Mouse (Mus musculus) kidney, embryonic 15.5 days (tissue): ENCODE measurements around the gene Gm13040. TPM values are rescaled to one million over a fixed set of nuclear protein-coding genes. Genes with fewer than 3 reads are reported as not detected.
"Not testable (repeated sequence)": the region's sequence is repeated elsewhere in the genome, so short reads cannot be mapped to it uniquely, and the experiment has no call there.

Experiments used
- ATAC-seq: fragments of 200-750 bp; cut with Nextera tagmentation; replicated peaks from 2 replicates; pipeline ENCODE4 v1.8.0; 2017; ENCODE audit warnings: moderate TSS enrichment; ENCODE audit not compliant: low FRiP score
- H3K27ac ChIP-seq: fragments of 300-500 bp; sonication (generic); 2 replicates; pipeline ENCODE4 v1.5.1; 2015; ENCODE audit warnings: mild to moderate bottlenecking, inconsistent platforms
- H3K27me3 ChIP-seq: fragments of 300-500 bp; sonication (generic); 2 replicates; pipeline ENCODE4 v1.6.1; 2015; ENCODE audit warnings: inconsistent platforms
- H3K36me3 ChIP-seq: fragments of 300-500 bp; sonication (generic); 2 replicates; pipeline ENCODE4 v1.6.1; 2015; ENCODE audit warnings: inconsistent platforms
- H3K4me1 ChIP-seq: fragments of 300-500 bp; sonication (generic); 2 replicates; pipeline ENCODE4 v1.6.1; 2015; ENCODE audit warnings: inconsistent platforms
- H3K4me2 ChIP-seq: fragments of 300-500 bp; sonication (generic); 2 replicates; pipeline ENCODE4 v1.6.1; 2015; ENCODE audit warnings: moderate library complexity, mild to moderate bottlenecking, inconsistent platforms
- H3K4me3 ChIP-seq: fragments of 300-500 bp; sonication (generic); replicated peaks from 2 replicates; pipeline ENCODE4 v1.5.1; 2015; ENCODE audit warnings: mild to moderate bottlenecking, inconsistent platforms
- H3K9ac ChIP-seq: fragments of 300-500 bp; sonication (generic); 2 replicates; pipeline ENCODE4 v1.6.1; 2015; ENCODE audit warnings: mild to moderate bottlenecking, inconsistent platforms
- H3K9me3 ChIP-seq: fragments of 300-500 bp; sonication (generic); replicated peaks from 2 replicates; pipeline ENCODE4 v1.6.1; 2016; ENCODE audit warnings: inconsistent platforms
- WGBS: fragments of 180-500 bp; shearing (Covaris S2); methylation state at CpG from one replicate; pipeline ENCODE4 v1.1.7; 2015; ENCODE audit warnings: mixed read lengths; 5-methylcytosine and 5-hydroxymethylcytosine counted together
- polyA plus RNA-seq: library from polyadenylated mRNA; unstranded; fragments of >200 nt; fragmentation: Nextera tagmentation; extraction: Ambion mirVana; gene quantifications from 2 replicates; pipeline ENCODE4 v1.2.1, GENCODE M21; 2015

Gene Gm13040
- not detected in 2 replicates for polyA plus RNA-seq

GRCm38 (mm10) chr4:143535654-143536053 is at the start of gene Gm13040:
TSS of gene Gm13040 (plus strand) at chr4:143535954.
- not testable (repeated sequence) for H3K4me2 ChIP-seq, H3K36me3 ChIP-seq, H3K9ac ChIP-seq, H3K4me1 ChIP-seq, H3K9me3 ChIP-seq, H3K4me3 ChIP-seq, ATAC-seq, H3K27me3 ChIP-seq, H3K27ac ChIP-seq
- no CpG with 5 or more reads among the region's 3 CpGs for WGBS

GRCm38 (mm10) chr4:143511043-143511442 is 24.7 kb upstream of the Gm13040 start, which contains the start of gene Gm13043:
TSS of gene Gm13043 (plus strand) at chr4:143511343.
- Histone ChIP-seq H3K27ac (no peak within 1 kb of the TSS), H3K36me3 (no peaks in the 10 kb centered on the region), H3K27me3 (no peaks in the 10 kb centered on the region), H3K9me3 (no peaks in the 10 kb centered on the region), H3K4me1 (no peaks in the 10 kb centered on the region), H3K4me3 (no peak within 1 kb of the TSS), H3K9ac (no peak within 1 kb of the TSS), H3K4me2 (no peak within 1 kb of the TSS)
- no peak for ATAC-seq
- WGBS = 86% methylated on average over 3 of the region's 3 CpGs

GRCm38 (mm10) chr4:143551400-143551799 is 15.6 kb downstream of the Gm13040 start, which contains the start of the genes BC080695 and Gm13057:
TSS of gene BC080695 (plus strand) at chr4:143551700.
TSS of gene Gm13057 (plus strand) at chr4:143551709.
- not testable (repeated sequence) for H3K9me3 ChIP-seq, H3K27ac ChIP-seq, H3K9ac ChIP-seq, H3K4me2 ChIP-seq, H3K4me1 ChIP-seq, H3K4me3 ChIP-seq, H3K36me3 ChIP-seq, ATAC-seq, H3K27me3 ChIP-seq
- WGBS = no CpG with 5 or more reads among the region's 3 CpGs

Other genes starting within 250 kb of the Gm13040 start
- gene Pdpn, start 236.4 kb upstream of the Gm13040 start, polyA plus RNA-seq = 50.0 and 50.7 TPM in 2 replicates
- gene Lrrc38, start 186.2 kb upstream of the Gm13040 start, polyA plus RNA-seq = 0.17 and 0.31 TPM in 2 replicates
- gene Pramel1, start 141.5 kb upstream of the Gm13040 start, polyA plus RNA-seq = not detected in 2 replicates
- gene Pramef8, start 123.5 kb upstream of the Gm13040 start, polyA plus RNA-seq = 19.1 and 20.0 TPM in 2 replicates
- gene Oog4, start 85.6 kb upstream of the Gm13040 start, polyA plus RNA-seq = not detected in 2 replicates
- gene Gm13043, start 24.6 kb upstream of the Gm13040 start, polyA plus RNA-seq = not detected in 2 replicates
- not detected in 2 replicates for gene BC080695, start 15.7 kb downstream of the Gm13040 start, polyA plus RNA-seq
- not detected in 2 replicates for gene Gm13057, start 15.8 kb downstream of the Gm13040 start, polyA plus RNA-seq
- not detected in 2 replicates for gene Gm13083, start 79.0 kb downstream of the Gm13040 start, polyA plus RNA-seq
- gene Gm13088, start 121.3 kb downstream of the Gm13040 start, polyA plus RNA-seq = not detected in 2 replicates
- gene Gm13089, start 166.8 kb downstream of the Gm13040 start, polyA plus RNA-seq = not detected in 2 replicates
- not detected in 2 replicates for gene Gm13078, start 183.5 kb downstream of the Gm13040 start, polyA plus RNA-seq